Mouse (Mus musculus) midbrain, embryonic 12.5 days (tissue): ENCODE results near the gene Tmprss9. TPM values are rescaled to one million over a fixed set of nuclear protein-coding genes. Genes with fewer than 3 reads are reported as not detected.
A peak's percentile ranks its signal among the peaks of the same experiment; 100 is the strongest.

ENCODE experiments used
- ATAC-seq: fragments of 200-750 bp; cut with Nextera tagmentation; 2 replicates; pipeline ENCODE4 v1.8.0; 2017; ENCODE audit warnings: low read depth, moderate TSS enrichment, moderate library complexity; ENCODE audit not compliant: low FRiP score
- H3K27ac ChIP-seq: fragments of 300-500 bp; sonication (generic); replicated peaks from 2 replicates; pipeline ENCODE4 v1.5.1; 2016; ENCODE audit warnings: mild to moderate bottlenecking
- H3K27me3 ChIP-seq: fragments of 300-500 bp; sonication (generic); 2 replicates; pipeline ENCODE4 v1.6.1; 2016; ENCODE audit warnings: mild to moderate bottlenecking
- H3K36me3 ChIP-seq: fragments of 300-500 bp; sonication (generic); 2 replicates; pipeline ENCODE4 v1.6.1; 2016
- H3K4me1 ChIP-seq: fragments of 300-500 bp; sonication (generic); 2 replicates; pipeline ENCODE4 v1.6.1; 2016
- H3K4me2 ChIP-seq: fragments of 300-500 bp; sonication (generic); replicated peaks from 2 replicates; pipeline ENCODE4 v1.6.1; 2016; ENCODE audit warnings: mild to moderate bottlenecking, moderate library complexity
- H3K4me3 ChIP-seq: fragments of 300-500 bp; sonication (generic); 2 replicates; pipeline ENCODE4 v1.5.1; 2016; ENCODE audit warnings: mild to moderate bottlenecking
- H3K9ac ChIP-seq: fragments of 300-500 bp; sonication (generic); replicated peaks from 2 replicates; pipeline ENCODE4 v1.6.1; 2016; ENCODE audit warnings: mild to moderate bottlenecking, moderate library complexity
- H3K9me3 ChIP-seq: fragments of 300-500 bp; sonication (generic); 2 replicates; pipeline ENCODE4 v1.6.1; 2016; ENCODE audit warnings: mild to moderate bottlenecking
- WGBS: fragments of 180-500 bp; shearing (Covaris S2); methylation state at CpG from one replicate; pipeline ENCODE4 v1.1.7; 2016; 5-methylcytosine and 5-hydroxymethylcytosine counted together
- polyA plus RNA-seq: library from polyadenylated mRNA; unstranded; fragments of >200 nt; fragmentation: Nextera tagmentation; extraction: Ambion mirVana; gene quantifications from 2 replicates; pipeline ENCODE4 v1.2.1, GENCODE M21; 2016

The Tmprss9 gene
- polyA plus RNA-seq, 1 experiment from 2014 or later: 0.08 TPM

DNA sequence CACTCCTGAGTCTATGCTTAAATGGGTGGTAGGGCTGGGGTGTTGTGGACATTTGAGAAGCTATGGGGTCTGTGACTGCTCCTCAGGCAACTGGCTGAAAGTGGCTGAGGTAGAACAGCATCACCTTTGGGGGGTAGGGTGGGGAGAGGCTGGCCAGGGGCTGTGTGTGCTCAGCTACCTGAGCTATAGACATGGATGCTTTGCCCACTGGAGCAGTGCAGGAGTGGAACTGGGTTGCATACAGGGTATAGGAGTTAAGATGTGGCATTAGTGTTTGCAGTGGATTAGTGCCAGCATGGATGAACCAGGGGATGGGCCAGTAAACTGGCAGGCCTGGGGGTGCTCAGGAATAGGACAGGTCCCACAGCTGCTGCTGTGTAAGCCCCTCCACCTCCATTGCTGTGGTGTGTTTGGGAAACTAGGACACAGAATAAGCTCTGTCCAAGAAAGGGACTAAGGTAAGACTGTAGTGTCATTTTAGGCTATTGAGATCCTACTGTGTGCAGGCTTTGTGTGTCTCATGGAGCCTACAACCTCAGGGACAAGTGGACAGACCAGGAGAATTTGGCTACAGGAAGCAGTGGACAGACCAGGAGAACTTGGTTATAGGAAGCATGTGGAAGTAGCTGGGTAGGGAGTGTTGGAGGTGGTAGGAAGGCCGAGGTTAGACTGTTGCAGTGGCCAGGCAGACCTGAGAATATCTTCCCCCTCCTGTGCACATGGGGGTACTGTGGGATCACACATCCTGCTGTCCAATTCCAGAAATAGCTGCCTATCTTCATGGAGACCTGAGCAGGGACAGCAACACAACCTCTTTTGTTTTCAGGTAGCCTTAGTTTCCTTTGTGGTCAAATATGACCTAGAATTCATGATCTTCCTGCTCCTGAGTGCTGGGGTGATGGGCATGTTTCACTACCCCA, 42.0 kb upstream of the Tmprss9 start:
- Histone ChIP-seq H3K9me3 (no peaks in the 10 kb centered on the region), H3K4me3 (0 out of 2 replicates have a peak overlapping the region, but pooled peaks have one; percentile 13), H3K36me3 (peaks cover 24% of the 10 kb centered on the region), H3K27ac (no peak overlapping the region), H3K4me2 (no peak overlapping the region), H3K27me3 (peaks cover 16% of the 10 kb centered on the region), H3K9ac (no peak overlapping the region), H3K4me1 (peaks cover 49% of the 10 kb centered on the region)
- WGBS: 61% methylated on average over 1 of the region's 1 CpGs
- no peak for ATAC-seq

DNA sequence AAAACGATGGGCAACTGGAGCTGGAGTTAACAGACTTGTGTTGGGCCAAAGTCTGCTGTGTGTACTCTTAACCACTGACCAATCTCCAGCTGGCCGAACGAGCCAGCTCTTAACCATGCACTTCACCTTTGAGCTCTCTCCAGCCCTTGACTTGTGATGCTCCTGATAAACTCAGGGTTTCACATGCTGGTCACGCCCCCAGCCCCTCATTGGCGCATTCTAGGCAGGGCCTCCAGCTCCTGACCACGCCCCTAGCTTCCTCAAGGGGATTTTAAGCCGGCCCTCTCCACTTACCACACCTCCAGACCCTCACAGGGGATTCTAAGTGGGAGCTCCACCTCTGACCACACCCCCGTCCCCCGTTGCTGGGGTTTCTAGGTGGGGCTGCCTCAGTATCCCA, 40.5 kb upstream of the Tmprss9 start:
- H3K36me3 ChIP-seq: peaks cover 24% of the 10 kb centered on the region
- H3K9me3 ChIP-seq: no peaks in the 10 kb centered on the region
- WGBS: 3% methylated on average over 9 of the region's 9 CpGs
- no peak overlapping the region for H3K4me2 ChIP-seq
- H3K4me1 ChIP-seq: peaks cover 45% of the 10 kb centered on the region
- no peak overlapping the region for H3K9ac ChIP-seq
- H3K4me3 ChIP-seq: no peak overlapping the region
- ATAC-seq: no peak
- peaks cover 31% of the 10 kb centered on the region for H3K27me3 ChIP-seq
- peak overlapping the region; percentile 16 for H3K27ac ChIP-seq

DNA sequence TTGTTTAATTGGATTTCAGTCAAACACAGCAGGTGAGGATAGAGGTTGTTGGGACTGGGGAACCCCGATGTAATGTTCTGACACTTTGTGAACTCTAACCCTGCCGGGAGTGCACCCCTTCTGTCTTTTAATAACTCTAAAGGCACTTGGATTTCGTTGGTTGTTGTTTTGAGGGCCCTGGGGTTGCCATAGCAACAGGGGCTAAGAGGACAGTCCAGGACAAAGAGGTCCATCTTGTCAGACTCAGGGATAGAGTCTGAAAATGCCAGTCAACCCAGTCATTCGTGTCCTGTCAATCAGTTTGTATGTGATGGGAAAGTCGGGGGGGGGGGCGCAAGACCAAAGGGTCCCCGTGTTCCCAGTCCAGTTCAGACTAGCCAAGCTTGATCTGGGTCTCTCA, 38.8 kb upstream of the Tmprss9 start:
- peaks cover 48% of the 10 kb centered on the region for H3K27me3 ChIP-seq
- ATAC-seq: no peak
- no peak overlapping the region for H3K4me2 ChIP-seq
- 45% methylated on average over 7 of the region's 7 CpGs for WGBS
- no peak overlapping the region for H3K27ac ChIP-seq
- peaks cover 24% of the 10 kb centered on the region for H3K36me3 ChIP-seq
- no peak overlapping the region for H3K9ac ChIP-seq
- H3K9me3 ChIP-seq: no peaks in the 10 kb centered on the region
- H3K4me1 ChIP-seq: peaks cover 41% of the 10 kb centered on the region
- no peak overlapping the region for H3K4me3 ChIP-seq

DNA sequence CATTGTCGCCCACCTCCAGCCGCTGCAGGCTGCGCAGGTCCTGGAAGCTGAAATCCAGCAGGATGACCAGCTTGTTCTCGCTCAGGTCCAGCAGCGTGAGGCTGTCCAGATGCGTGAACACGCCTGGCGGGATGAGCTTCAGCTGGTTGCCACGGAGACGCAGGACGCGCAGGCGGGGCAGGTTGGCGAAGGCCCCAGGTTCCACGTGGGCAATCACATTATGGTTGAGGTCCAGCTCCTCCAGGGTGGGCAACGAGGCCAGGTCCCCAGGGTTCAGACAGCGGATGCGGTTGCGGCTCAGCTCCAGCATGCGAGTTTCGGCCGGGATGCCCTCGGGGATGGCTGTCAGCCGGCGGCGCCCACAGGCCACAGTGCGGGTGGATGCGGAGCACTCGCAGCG, 36.0 kb upstream of the Tmprss9 start:
- Histone ChIP-seq H3K4me1 (peaks cover 18% of the 10 kb centered on the region), H3K4me2 (no peak overlapping the region; the same call in 1 of the 2 replicates), H3K36me3 (0 out of 2 replicates have a peak, but pooled peaks cover 2% of the 10 kb centered on the region), H3K27me3 (peaks cover 63% of the 10 kb centered on the region), H3K27ac (no peak overlapping the region), H3K9ac (peak overlapping the region; percentile 11; the same call in 1 of the 2 replicates), H3K9me3 (no peaks in the 10 kb centered on the region), H3K4me3 (no peak overlapping the region)
- WGBS: 61% methylated on average over 30 of the region's 30 CpGs
- ATAC-seq: no peak

DNA sequence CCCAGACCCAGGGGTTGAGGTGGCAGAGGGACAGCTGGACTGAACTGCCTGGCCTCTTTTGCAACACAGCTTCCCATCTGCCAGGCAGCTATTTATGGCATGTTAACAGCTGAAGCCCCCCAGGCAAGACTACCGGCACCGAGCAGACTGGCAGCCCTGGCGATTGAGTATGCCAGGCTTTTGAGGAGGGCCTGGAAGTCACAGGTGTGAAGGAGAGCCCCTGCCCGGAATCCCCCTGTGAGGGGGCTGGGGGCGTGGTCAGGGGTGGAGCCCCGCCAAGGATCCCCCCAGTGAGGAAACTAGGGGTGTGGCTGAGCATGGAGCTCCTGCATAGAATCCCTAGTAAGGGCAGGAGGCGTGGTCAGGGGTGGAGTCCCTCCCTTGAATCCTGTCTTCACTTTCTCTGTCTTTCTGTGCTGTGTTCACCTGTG, 34.7 kb upstream of the Tmprss9 start:
- 64% methylated on average over 7 of the region's 7 CpGs for WGBS

DNA sequence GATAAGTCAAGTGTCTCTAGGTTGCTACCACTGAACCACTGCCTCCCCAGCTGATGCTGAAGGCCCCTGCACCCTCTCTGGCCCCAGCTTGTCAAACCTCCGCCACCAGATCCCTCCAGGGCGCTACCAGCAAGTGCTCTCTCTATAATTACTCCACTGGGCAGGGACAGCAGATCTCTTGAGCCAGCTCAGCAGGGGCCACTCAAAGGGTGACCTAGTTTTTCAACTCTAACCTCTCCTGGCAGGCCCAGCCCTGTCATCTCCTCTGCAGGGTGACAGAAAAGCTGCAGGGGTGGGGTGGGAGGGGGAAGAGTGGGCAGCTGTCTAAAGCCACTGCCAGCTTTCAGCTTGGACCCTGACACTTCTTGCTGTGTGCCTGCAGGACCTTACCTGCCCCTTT, 33.8 kb upstream of the Tmprss9 start:
- Histone ChIP-seq H3K27ac (no peak overlapping the region), H3K36me3 (no peaks in the 10 kb centered on the region), H3K4me3 (no peak overlapping the region), H3K9me3 (no peaks in the 10 kb centered on the region), H3K4me2 (no peak overlapping the region), H3K4me1 (peaks cover 4% of the 10 kb centered on the region), H3K9ac (0 out of 2 replicates have a peak overlapping the region, but pooled peaks have one; percentile 11), H3K27me3 (peaks cover 84% of the 10 kb centered on the region)
- no peak for ATAC-seq
- 8% methylated on average over 2 of the region's 2 CpGs for WGBS

More for the DNA sequence above, 34.7 kb upstream of the Tmprss9 start:
- Histone ChIP-seq H3K4me3 (no peak overlapping the region), H3K27ac (no peak overlapping the region), H3K4me2 (no peak overlapping the region), H3K9me3 (no peaks in the 10 kb centered on the region), H3K4me1 (peaks cover 9% of the 10 kb centered on the region), H3K27me3 (peaks cover 76% of the 10 kb centered on the region), H3K36me3 (no peaks in the 10 kb centered on the region), H3K9ac (no peak overlapping the region)
- no peak for ATAC-seq

DNA sequence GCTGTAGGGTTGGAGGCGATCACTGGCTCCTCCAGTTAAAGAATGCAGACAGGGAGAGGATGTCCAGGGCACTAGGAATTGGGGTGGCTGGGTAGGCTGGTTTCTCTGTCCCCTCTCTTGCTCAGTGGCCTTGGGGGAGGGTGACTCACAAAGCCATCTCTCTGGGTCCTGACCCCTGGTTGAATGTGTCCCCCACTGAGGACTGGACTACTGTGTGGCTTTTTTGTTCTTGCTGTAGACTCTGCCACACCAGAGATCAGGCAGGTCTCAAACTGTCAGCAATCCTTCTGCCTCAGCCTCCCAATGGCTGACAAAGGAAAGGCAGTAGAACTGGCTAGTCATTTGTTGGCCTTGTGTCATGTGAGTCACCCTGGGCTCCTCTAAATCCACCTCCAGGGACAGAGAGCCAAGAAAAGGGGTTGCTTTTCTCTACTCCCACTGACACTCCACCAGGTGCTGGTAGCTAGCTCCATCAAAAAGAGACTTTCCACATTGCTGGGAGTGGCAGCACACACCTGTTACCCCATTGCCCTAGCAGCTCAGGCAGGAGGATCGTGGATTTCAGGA, 33.2 kb upstream of the Tmprss9 start:
- 59% methylated on average over 2 of the region's 2 CpGs for WGBS
- H3K27me3 ChIP-seq: peaks cover 86% of the 10 kb centered on the region
- peaks cover 1% of the 10 kb centered on the region for H3K4me1 ChIP-seq
- H3K9ac ChIP-seq: no peak overlapping the region
- no peak overlapping the region for H3K27ac ChIP-seq
- no peak overlapping the region for H3K4me3 ChIP-seq
- no peaks in the 10 kb centered on the region for H3K9me3 ChIP-seq
- ATAC-seq: no peak
- H3K4me2 ChIP-seq: no peak overlapping the region
- H3K36me3 ChIP-seq: no peaks in the 10 kb centered on the region

DNA sequence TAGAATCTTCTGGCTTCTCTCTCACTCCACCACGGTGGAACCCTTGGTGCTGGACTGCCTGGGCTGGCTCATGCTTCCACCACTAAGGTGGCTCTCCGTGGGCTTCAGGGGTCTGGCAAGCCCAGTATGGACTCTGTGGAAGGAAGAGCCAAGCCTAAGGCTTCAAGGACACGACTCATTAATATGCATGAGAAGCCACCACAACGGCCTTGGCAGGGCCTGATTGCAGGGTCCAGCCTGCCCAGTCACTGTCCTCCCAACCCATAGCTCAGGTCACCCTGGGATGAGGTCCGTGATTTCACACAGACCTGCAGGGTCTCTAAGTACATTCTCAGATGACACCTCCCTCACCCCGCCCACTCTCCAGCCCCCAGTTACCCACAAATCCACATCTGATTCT, 31.8 kb upstream of the Tmprss9 start:
- 54% methylated on average over 6 of the region's 6 CpGs for WGBS
- no peaks in the 10 kb centered on the region for H3K36me3 ChIP-seq
- peaks cover 11% of the 10 kb centered on the region for H3K4me1 ChIP-seq
- H3K27me3 ChIP-seq: peaks cover 86% of the 10 kb centered on the region
- no peak overlapping the region for H3K4me3 ChIP-seq
- no peaks in the 10 kb centered on the region for H3K9me3 ChIP-seq
- no peak for ATAC-seq
- H3K9ac ChIP-seq: no peak overlapping the region
- H3K27ac ChIP-seq: no peak overlapping the region
- H3K4me2 ChIP-seq: no peak overlapping the region

DNA sequence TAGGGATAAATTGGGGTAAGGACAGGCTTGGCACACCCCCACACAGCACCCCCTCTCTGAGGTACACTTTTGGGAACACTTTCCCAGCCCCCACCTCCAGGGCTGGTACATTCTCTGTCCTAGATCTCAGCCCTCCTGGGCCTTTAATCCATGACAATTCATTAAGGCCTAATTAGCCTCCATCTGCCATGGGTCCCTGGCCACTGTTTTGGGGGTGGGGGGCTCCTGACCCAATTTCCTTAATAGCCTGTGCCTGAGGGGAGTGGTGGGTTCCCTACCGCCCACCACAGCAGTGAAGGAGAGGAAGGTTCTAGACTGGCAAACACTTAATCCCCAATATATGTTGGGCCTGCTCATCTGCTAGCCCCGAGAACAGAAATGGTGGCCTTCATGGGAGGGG, 30.0 kb upstream of the Tmprss9 start:
- Histone ChIP-seq H3K27ac (no peak overlapping the region), H3K27me3 (peaks cover 85% of the 10 kb centered on the region), H3K36me3 (no peaks in the 10 kb centered on the region), H3K9ac (no peak overlapping the region), H3K4me3 (no peak overlapping the region), H3K9me3 (no peaks in the 10 kb centered on the region), H3K4me2 (no peak overlapping the region), H3K4me1 (peaks cover 11% of the 10 kb centered on the region)
- ATAC-seq: no peak
- 83% methylated on average over 2 of the region's 2 CpGs for WGBS

DNA sequence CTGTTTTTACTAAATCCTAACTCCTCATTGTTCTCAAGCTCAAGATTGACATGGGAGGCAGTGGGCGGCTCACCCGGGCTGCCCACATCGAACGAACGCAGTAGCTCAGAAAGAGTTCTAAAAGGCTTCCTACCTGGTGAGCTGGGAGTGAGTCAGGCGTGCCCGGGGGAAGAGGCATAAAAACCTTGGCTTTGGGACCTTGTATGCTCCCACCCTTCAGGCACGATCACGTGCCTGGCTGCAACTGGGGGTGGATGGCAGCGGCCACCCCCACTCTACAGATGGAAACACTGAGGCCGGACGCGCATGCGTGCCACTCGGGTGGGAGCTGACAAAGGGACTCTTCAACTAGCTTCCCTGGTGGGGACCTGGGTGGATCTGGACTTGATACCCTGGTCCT, 29.3 kb upstream of the Tmprss9 start:
- Histone ChIP-seq H3K9ac (no peak overlapping the region), H3K27me3 (peaks cover 78% of the 10 kb centered on the region), H3K9me3 (no peaks in the 10 kb centered on the region), H3K36me3 (no peaks in the 10 kb centered on the region), H3K4me1 (peaks cover 11% of the 10 kb centered on the region), H3K4me3 (no peak overlapping the region), H3K27ac (no peak overlapping the region), H3K4me2 (no peak overlapping the region)
- no peak for ATAC-seq
- 85% methylated on average over 15 of the region's 15 CpGs for WGBS

DNA sequence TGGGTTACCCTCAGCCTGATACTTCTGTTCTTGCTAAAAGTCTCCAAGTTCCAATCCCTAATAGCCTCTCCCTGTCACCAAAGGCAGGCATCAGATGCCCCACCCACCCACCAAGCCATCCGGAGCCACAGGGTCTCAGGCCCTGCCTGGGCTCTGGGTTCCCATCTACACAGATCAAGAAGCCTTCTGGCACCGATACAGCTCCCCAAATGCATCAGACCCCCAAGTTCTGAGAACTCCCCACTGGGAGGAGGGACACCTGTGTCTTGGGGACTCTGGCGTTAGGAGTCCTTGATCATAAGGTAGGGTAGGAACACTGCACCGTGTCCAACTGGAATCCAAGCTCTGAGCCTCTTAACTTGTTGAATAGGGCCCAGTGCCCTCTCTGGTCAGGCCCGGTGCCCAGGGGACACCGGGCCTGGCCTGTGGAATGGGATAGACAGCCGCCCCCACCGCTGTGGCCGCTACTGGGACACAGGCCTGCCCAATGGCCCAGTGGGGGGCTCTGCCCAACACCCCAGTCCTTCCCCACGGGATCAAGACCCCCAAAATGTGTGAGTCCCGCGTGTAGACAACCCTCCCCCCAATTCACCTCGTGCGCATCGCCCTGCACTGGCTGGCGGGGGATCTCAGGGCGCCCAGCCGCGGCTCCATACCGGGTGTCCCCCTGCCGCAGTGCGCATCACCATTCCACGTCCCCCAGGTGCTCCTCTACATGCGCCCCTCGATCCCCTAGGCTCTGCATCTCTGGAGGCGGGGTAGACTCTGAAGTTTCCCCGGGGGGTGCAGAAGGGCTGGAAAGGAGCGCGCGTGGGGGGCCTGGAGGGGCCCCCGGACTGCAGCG, 28.3 kb upstream of the Tmprss9 start:
- Histone ChIP-seq H3K4me1 (peaks cover 11% of the 10 kb centered on the region), H3K4me2 (peak overlapping the region; percentile 72), H3K4me3 (peak overlapping the region; percentile 44), H3K9ac (peak overlapping the region; percentile 50), H3K9me3 (no peaks in the 10 kb centered on the region), H3K27ac (no peak overlapping the region), H3K27me3 (peaks cover 69% of the 10 kb centered on the region), H3K36me3 (no peaks in the 10 kb centered on the region)
- WGBS: 10% methylated on average over 32 of the region's 32 CpGs
- 0 out of 2 replicates have a peak, but pooled peaks have one; percentile 55 for ATAC-seq
